Mouse (Mus musculus) liver, postnatal 0 days (tissue): ENCODE measurements around the gene Gm14214. TPM values are rescaled to one million over a fixed set of nuclear protein-coding genes. Genes with fewer than 3 reads are reported as not detected.

Source experiments
- ATAC-seq: fragments of 200-750 bp; cut with Nextera tagmentation; 2 replicates; pipeline ENCODE4 v1.8.0; 2017; ENCODE audit warnings: mild to moderate bottlenecking, moderate library complexity
- DNase-seq: peaks from one replicate; pipeline ENCODE4 v3.0.0-alpha.2; 2016
- H3K27ac ChIP-seq: fragments of 300-500 bp; sonication (generic); 2 replicates; pipeline ENCODE4 v1.5.1; 2014; ENCODE audit warnings: antibody characterized with exemption, moderate library complexity, mild to moderate bottlenecking, low read depth
- H3K27me3 ChIP-seq: fragments of 300-500 bp; sonication (generic); 2 replicates; pipeline ENCODE4 v1.6.1; 2014; ENCODE audit warnings: low read length, control low read depth, mixed read lengths; ENCODE audit not compliant: insufficient read depth
- H3K36me3 ChIP-seq: fragments of 300-500 bp; sonication (generic); replicated peaks from 2 replicates; pipeline ENCODE4 v1.6.1; 2014; ENCODE audit warnings: mild to moderate bottlenecking, control low read depth, low read length, moderate library complexity, mixed read lengths; ENCODE audit not compliant: insufficient read depth
- H3K4me1 ChIP-seq: fragments of 300-500 bp; sonication (generic); 2 replicates; pipeline ENCODE4 v1.6.1; 2014; ENCODE audit warnings: antibody characterized with exemption, mild to moderate bottlenecking, control low read depth; ENCODE audit not compliant: insufficient read depth
- H3K4me2 ChIP-seq: fragments of 300-500 bp; sonication (generic); 2 replicates; pipeline ENCODE4 v1.6.1; 2014; ENCODE audit warnings: low read depth, mild to moderate bottlenecking, low read length, moderate library complexity, mixed read lengths
- H3K4me3 ChIP-seq: fragments of 300-500 bp; sonication (generic); 2 replicates; pipeline ENCODE4 v1.5.1; 2014; ENCODE audit warnings: low read depth, low read length
- H3K9ac ChIP-seq: fragments of 300-500 bp; sonication (generic); replicated peaks from 2 replicates; pipeline ENCODE4 v1.6.1; 2014; ENCODE audit warnings: mild to moderate bottlenecking, moderate library complexity
- H3K9me3 ChIP-seq: fragments of 300-500 bp; sonication (generic); 2 replicates; pipeline ENCODE4 v1.6.1; 2016; ENCODE audit warnings: mild to moderate bottlenecking, control low read depth, low read length, mixed read lengths
- CTCF ChIP-seq: sonication (generic); IDR thresholded peaks from 2 replicates; pipeline ENCODE4 v1.5.1; 2016; ENCODE audit warnings: antibody characterized with exemption, low read depth
- EP300 ChIP-seq: IDR thresholded peaks from 2 replicates; pipeline ENCODE4 v1.6.1; 2016; ENCODE audit warnings: antibody characterized with exemption, low read depth, mild to moderate bottlenecking
- WGBS: fragments of 180-500 bp; shearing (Covaris S2); extraction: QIAGEN DNeasy Blood & Tissue Kit; methylation state at CpG from one replicate; pipeline ENCODE4 v1.1.7; 2014; ENCODE audit not compliant: insufficient replicate concordance; 5-methylcytosine and 5-hydroxymethylcytosine counted together
- polyA plus RNA-seq: library from polyadenylated mRNA; unstranded; fragments of >200 nt; fragmentation: Nextera tagmentation; extraction: Ambion mirVana; gene quantifications from 2 replicates; pipeline ENCODE4 v1.2.1, GENCODE M21; 2015

The Gm14214 gene
- polyA plus RNA-seq, 1 experiment from 2014 or later = not detected

DNA sequence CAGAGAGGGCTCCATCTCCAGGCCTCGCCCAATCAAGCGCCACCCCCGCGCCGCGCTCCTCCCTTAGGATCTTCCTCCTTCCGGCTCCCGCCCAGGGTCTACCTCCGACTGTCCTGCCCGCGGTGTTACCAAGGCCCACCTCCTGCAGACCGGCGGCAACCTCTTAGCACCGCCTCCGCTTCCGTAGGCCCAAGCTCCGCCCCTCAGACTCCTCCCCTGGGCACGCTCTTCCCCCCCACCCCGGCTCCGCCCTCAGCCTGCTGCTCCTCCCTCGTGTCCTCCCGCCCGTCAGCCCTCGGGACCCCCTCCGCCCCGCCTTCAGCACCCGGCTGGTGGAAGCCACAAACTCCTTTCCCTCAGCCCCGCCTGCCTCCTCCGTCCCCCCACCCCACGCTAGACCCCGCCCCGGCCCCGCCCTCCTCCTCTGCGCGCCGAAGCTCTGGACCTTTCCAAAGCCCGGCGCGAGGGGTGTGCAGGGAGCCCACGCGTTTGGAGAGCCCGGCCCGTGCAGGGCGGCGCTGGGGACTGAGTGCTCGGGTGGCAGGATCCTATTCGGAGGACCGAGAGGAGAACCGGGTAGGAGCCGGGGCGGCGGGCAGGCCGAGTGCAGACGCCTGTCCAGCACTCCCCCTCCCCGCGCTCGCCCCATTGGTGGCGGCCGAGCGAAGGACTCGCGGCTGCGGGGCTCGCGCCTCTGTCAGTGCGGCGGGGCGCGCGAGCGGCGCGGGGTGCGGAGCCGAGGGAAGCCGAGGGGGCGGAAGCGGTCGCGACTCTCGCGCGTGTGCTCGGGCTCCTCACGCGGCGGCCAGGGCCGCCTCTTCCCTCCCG, 21.0 kb upstream of the Gm14214 start, which contains the start of the genes Raly and a:
TSS of gene Raly (plus strand) at position 441 of the 828 bp plus-strand sequence.
TSS of gene a (plus strand) at position 747 of the 828 bp plus-strand sequence.
- Histone ChIP-seq H3K4me2 (peak within 1 kb of the TSS; percentile 66), H3K4me3 (peak within 1 kb of the TSS; percentile 87), H3K27me3 (no peaks in the 10 kb centered on the region), H3K9me3 (no peaks in the 10 kb centered on the region), H3K4me1 (peaks cover 46% of the 10 kb centered on the region), H3K9ac (peak within 1 kb of the TSS; percentile 97), H3K27ac (peak within 1 kb of the TSS; percentile 99), H3K36me3 (peaks cover 4% of the 10 kb centered on the region; the same call in 1 of the 2 replicates)
- under 1% methylated on average over 67 of the region's 89 CpGs for WGBS
- no peak; the same call in 1 of the 2 replicates for TF ChIP-seq EP300
- peak; percentile 21; the same call in 1 of the 2 replicates for TF ChIP-seq CTCF
- DNase-seq (peak; percentile 99), ATAC-seq (peak; percentile 90)

DNA sequence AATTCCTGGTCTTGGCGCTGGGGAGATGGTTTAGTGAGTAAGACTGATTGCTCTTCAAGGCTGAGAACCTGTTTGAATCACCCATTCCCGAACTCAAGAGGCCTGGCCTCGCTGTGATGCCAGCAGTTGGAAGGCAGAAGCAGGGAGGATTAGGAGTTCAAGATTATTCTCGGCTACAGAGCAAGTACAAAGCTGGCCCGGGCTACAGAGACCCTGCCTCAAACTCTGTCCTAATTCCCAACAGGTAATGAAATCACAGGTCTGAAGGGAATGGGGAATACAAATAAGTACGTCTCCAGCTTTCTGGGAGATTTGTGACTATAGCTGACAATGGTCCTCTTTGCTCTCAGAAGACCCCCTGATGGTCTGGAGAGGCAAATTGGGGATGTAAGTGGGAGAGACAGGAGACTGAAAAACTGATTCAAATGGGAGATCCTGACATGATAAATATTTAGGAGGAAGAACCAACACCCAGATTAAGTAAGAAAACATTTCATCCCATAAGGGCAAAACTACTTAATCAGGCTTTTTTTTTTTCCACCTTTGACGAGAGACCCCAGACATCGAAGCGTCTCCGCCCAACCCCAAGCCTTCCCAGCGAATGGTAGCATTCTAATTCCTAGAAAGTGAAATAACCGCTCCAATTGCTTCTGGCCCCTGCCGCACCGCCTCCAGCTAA, 20.3 kb upstream of the Gm14214 start:
- TF ChIP-seq CTCF = no peak
- no peak for TF ChIP-seq EP300
- Histone ChIP-seq H3K4me2 (peak overlapping the region; percentile 66), H3K4me1 (peaks cover 51% of the 10 kb centered on the region), H3K27ac (peak overlapping the region; percentile 76), H3K36me3 (peaks cover 4% of the 10 kb centered on the region; the same call in 1 of the 2 replicates), H3K9ac (peak overlapping the region; percentile 61), H3K9me3 (no peaks in the 10 kb centered on the region), H3K4me3 (peak overlapping the region; percentile 87), H3K27me3 (no peaks in the 10 kb centered on the region)
- DNase-seq (no peak), ATAC-seq (no peak)
- 15% methylated on average over 14 of the region's 14 CpGs for WGBS

DNA sequence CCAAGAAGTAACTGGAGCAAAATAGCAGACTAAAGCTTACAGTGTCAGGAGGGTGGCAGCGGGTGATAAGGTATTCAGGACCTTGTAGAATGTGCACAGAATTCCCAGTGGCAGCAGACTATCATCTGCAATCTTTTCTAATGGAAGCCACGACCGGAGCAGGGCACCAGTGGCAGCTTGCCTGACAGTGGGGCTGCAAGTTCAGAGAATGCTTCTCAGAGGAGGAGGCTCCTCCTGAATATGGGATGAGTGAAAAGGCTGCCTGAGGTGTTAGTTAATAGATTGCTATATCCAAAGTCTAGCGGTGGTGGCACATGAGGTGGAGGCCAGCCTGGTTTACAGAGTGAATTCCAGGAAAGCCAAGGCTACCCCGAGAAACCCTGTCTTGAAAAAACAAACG, 19.6 kb upstream of the Gm14214 start:
- TF ChIP-seq CTCF = no peak
- no peak overlapping the region for H3K4me3 ChIP-seq
- 0 out of 2 replicates have a peak overlapping the region, but pooled peaks have one; percentile 76 for H3K27ac ChIP-seq
- 0 out of 2 replicates have a peak, but pooled peaks cover 4% of the 10 kb centered on the region for H3K36me3 ChIP-seq
- H3K4me1 ChIP-seq = peaks cover 44% of the 10 kb centered on the region
- H3K4me2 ChIP-seq = peak overlapping the region; percentile 66; the same call in 1 of the 2 replicates
- 72% methylated on average over 6 of the region's 6 CpGs for WGBS
- no peaks in the 10 kb centered on the region for H3K27me3 ChIP-seq
- no peak overlapping the region for H3K9ac ChIP-seq
- ATAC-seq = no peak
- DNase-seq = no peak
- no peaks in the 10 kb centered on the region for H3K9me3 ChIP-seq

DNA sequence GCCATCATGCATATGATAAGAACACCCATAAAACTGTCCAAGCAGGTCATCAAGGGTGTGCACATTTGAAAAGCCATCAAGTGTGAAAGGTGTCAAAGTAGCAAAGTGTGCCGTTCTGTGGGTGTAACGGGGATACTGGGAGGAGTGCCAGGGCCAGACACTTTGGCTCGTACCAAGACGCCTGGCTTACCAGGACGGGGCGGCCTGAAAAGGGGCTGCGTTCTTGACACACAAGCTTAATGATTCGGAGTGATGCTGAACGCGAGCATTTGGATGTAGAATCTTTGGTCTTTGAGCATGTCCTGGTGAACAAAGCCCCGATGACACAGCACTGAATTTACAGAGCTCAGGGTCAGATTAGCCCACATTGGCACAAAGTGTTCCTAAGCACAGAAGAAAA, 16.9 kb upstream of the Gm14214 start:
- Histone ChIP-seq H3K9ac (no peak overlapping the region), H3K27ac (peak overlapping the region; percentile 76), H3K36me3 (no peaks in the 10 kb centered on the region), H3K4me1 (peaks cover 27% of the 10 kb centered on the region), H3K9me3 (no peaks in the 10 kb centered on the region), H3K4me2 (peak overlapping the region; percentile 40; the same call in 1 of the 2 replicates), H3K27me3 (no peaks in the 10 kb centered on the region), H3K4me3 (no peak overlapping the region)
- ATAC-seq = no peak
- no peak for DNase-seq
- TF ChIP-seq EP300 (no peak), CTCF (no peak)
- WGBS = 79% methylated on average over 11 of the region's 11 CpGs

DNA sequence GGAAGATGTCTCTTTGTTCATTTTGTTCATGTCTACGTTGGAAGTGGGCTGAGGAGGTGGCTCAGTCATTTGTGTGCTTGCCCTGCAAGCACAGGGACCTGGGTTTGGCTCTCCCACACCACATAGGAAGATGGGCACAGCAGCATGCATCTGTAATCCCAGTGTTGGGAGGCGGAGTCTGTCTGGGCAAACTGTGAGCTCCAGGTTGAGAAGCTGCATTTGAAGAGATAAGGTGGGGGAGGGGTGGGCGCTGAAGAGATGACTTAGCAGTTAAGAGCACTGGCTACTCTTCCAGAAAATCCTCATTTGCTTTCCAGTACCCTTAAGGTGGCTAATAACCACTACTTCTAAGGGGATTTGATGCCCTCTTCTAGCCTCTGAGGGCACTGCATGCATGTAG, 16.4 kb upstream of the Gm14214 start:
- no peaks in the 10 kb centered on the region for H3K9me3 ChIP-seq
- peak overlapping the region; percentile 76 for H3K27ac ChIP-seq
- H3K27me3 ChIP-seq = no peaks in the 10 kb centered on the region
- no peak overlapping the region for H3K4me3 ChIP-seq
- peak overlapping the region; percentile 40 for H3K4me2 ChIP-seq
- H3K4me1 ChIP-seq = peaks cover 27% of the 10 kb centered on the region
- no peak overlapping the region for H3K9ac ChIP-seq
- ATAC-seq (peak; percentile 7), DNase-seq (peak; percentile 81)
- H3K36me3 ChIP-seq = no peaks in the 10 kb centered on the region
- no peak for TF ChIP-seq CTCF
- peak; percentile 89 for TF ChIP-seq EP300
- 37% methylated on average over 3 of the region's 3 CpGs for WGBS

DNA sequence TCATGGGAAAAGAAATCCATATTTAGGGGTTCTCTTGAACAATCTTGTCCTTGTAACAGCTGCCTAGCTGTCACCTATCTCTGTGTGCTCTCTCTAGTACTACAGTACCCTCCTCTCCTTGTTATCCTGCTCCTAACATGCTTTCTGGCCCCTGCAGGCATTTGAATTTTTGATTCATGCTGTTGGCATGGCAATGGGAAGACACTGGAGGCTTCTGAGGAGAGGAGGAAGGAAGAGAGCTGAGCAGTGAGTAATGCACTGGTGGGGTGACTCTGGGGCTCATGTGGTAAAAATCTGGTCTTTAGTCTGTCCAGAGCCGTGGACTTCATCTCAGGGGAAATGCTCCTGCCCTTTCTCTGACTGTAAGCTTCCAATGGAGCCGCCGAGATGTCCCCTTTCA, 15.5 kb upstream of the Gm14214 start:
- H3K4me3 ChIP-seq = no peak overlapping the region
- no peaks in the 10 kb centered on the region for H3K9me3 ChIP-seq
- WGBS = 56% methylated on average over 3 of the region's 3 CpGs
- H3K36me3 ChIP-seq = no peaks in the 10 kb centered on the region
- DNase-seq (no peak), ATAC-seq (no peak)
- peaks cover 26% of the 10 kb centered on the region for H3K4me1 ChIP-seq
- no peak for TF ChIP-seq EP300
- TF ChIP-seq CTCF = no peak
- H3K27me3 ChIP-seq = no peaks in the 10 kb centered on the region
- no peak overlapping the region for H3K27ac ChIP-seq
- no peak overlapping the region; the same call in 1 of the 2 replicates for H3K9ac ChIP-seq
- no peak overlapping the region for H3K4me2 ChIP-seq
